Comparison of ENCODE assay signal across 8 mouse cellular contexts in the genomic region with DNA sequence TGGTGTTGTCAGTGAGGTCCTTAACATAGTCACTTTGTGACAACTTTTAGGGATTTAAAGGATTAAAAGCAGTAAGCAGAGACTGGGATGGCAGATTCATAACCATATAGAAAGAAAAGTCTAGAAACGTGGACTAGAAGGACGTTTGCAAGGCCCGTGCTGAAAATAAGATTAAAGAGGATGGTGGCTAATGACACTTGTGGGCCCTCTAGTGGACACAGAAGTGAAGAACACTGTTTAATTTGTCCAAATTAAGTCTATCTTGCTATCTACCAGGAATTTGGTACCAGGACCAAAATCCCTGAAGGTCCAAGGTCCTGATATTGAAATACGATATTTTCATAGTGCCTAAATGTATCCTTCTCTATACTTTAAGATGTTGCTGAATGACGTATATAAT. TPM values are rescaled to one million over a fixed set of nuclear protein-coding genes. Genes with fewer than 3 reads are reported as not detected.
DNase-seq lines count a peak whose midpoint lies in the region; ATAC-seq lines count a peak whose summit lies in the region.

No protein-coding gene starts in this region.

- ATAC-seq in embryonic facial prominence, embryonic 12.5 days (ENCODE audit: insufficient number of reproducible peaks, insufficient read depth, low FRiP score, low TSS enrichment): no peak
- no peak for ATAC-seq in intestine, embryonic 14.5 days (replicated peaks; ENCODE audit: low FRiP score, low TSS enrichment, low read depth)

- no peaks in the 10 kb centered on the region for H3K36me3 ChIP-seq in embryonic facial prominence, embryonic 12.5 days
- H3K36me3 ChIP-seq in intestine, embryonic 14.5 days (ENCODE audit: control insufficient read depth, insufficient read depth, low read length): no peaks in the 10 kb centered on the region

- 3% methylated on average over 5 of the region's 5 CpGs for WGBS in embryonic facial prominence, embryonic 12.5 days
- WGBS in intestine, embryonic 14.5 days: 6% methylated on average over 5 of the region's 5 CpGs

- H3K9ac ChIP-seq in embryonic facial prominence, embryonic 12.5 days: peak overlapping the region; percentile 47; the same call in 1 of the 2 replicates
- H3K9ac ChIP-seq in intestine, embryonic 14.5 days (ENCODE audit: low read length): no peak overlapping the region

- DNase-seq in layer of hippocampus, adult 11-12 months (ENCODE audit: low spot score): peak; percentile 63
- DNase-seq in layer of hippocampus, postnatal 25 days (ENCODE audit: extremely low spot score in 1 of 2, low spot score in 1 of 2): no peak
- peak; percentile 84 for DNase-seq in MN1 (ENCODE audit: low spot score)
- DNase-seq in intestine, embryonic 14.5 days (ENCODE audit: low spot score): no peak
- DNase-seq in mesoderm, embryonic 11.5 days (ENCODE audit: low read depth, low spot score): peak; percentile 52
- no peak for DNase-seq in spleen, adult 18-20 months
- DNase-seq in spleen, adult 12 weeks (ENCODE audit: low spot score): no peak

- H3K4me2 ChIP-seq in embryonic facial prominence, embryonic 12.5 days (replicated peaks): no peak overlapping the region; the same call in 1 of the 2 replicates
- H3K4me2 ChIP-seq in intestine, embryonic 14.5 days (ENCODE audit: low read length): 0 out of 2 replicates have a peak overlapping the region, but pooled peaks have one; percentile 5

- no peak overlapping the region for H3K27ac ChIP-seq in embryonic facial prominence, embryonic 12.5 days
- no peak overlapping the region for H3K27ac ChIP-seq in intestine, embryonic 14.5 days (ENCODE audit: low read depth)

- no peaks in the 10 kb centered on the region for H3K27me3 ChIP-seq in embryonic facial prominence, embryonic 12.5 days
- H3K27me3 ChIP-seq in intestine, embryonic 14.5 days (replicated peaks; ENCODE audit: control insufficient read depth, insufficient read depth, low read length): no peaks in the 10 kb centered on the region

- no peak overlapping the region for H3K4me3 ChIP-seq in embryonic facial prominence, embryonic 12.5 days
- H3K4me3 ChIP-seq in intestine, embryonic 14.5 days (ENCODE audit: low read depth, low read length): no peak overlapping the region

- H3K4me1 ChIP-seq in embryonic facial prominence, embryonic 12.5 days: peaks cover 8% of the 10 kb centered on the region; the same call in 1 of the 2 replicates
- peaks cover 7% of the 10 kb centered on the region for H3K4me1 ChIP-seq in intestine, embryonic 14.5 days (replicated peaks; ENCODE audit: control insufficient read depth, insufficient read depth, low read length)

- no peaks in the 10 kb centered on the region for H3K9me3 ChIP-seq in embryonic facial prominence, embryonic 12.5 days
- no peaks in the 10 kb centered on the region for H3K9me3 ChIP-seq in intestine, embryonic 14.5 days (ENCODE audit: control insufficient read depth, low read length)

RNA-seq across cellular contexts. Expression of gene Ap1b1, which starts 2.4 kb away (rescaled TPM):
- total RNA-seq in layer of hippocampus, postnatal 25 days (2021): 100 to 1,000 TPM; 134 to 146 TPM
- polyA plus RNA-seq in embryonic facial prominence, embryonic 12.5 days (2016; fragmentation: Nextera tagmentation; extraction: Ambion mirVana): 54.8 and 55.3 TPM in 2 replicates
- polyA plus RNA-seq in intestine, embryonic 14.5 days (2014; fragmentation: Nextera tagmentation; extraction: Ambion mirVana): 56.0 and 58.9 TPM in 2 replicates

RNA-seq across cellular contexts. Expression of gene Nefh, which starts 36.4 kb away (rescaled TPM):
- 10 to 100 TPM; 37.9 to 39.0 TPM for total RNA-seq in layer of hippocampus, postnatal 25 days (2021)
- 0.65 and 1.0 TPM in 2 replicates for polyA plus RNA-seq in embryonic facial prominence, embryonic 12.5 days (2016; fragmentation: Nextera tagmentation; extraction: Ambion mirVana)
- 1.1 and 1.2 TPM in 2 replicates for polyA plus RNA-seq in intestine, embryonic 14.5 days (2014; fragmentation: Nextera tagmentation; extraction: Ambion mirVana)

Comparison
In these comparisons a context has a peak if more than half of its experiments do, and no peak if none do; other contexts are left out.
1. DNase-seq: peak in layer of hippocampus, adult 11-12 months (single experiment), MN1 (single experiment) and mesoderm, embryonic 11.5 days (single experiment); none in layer of hippocampus, postnatal 25 days (0 of 2), intestine, embryonic 14.5 days (single experiment), spleen, adult 18-20 months (0 of 2) and spleen, adult 12 weeks (single experiment).